Mouse (Mus musculus) brain, embryonic 14.5 days (tissue): ENCODE measurements around the gene Chil4.
"Not testable (repeated sequence)": the region's sequence is repeated elsewhere in the genome, so short reads cannot be mapped to it uniquely, and the experiment has no call there.

ENCODE experiments used
- CTCF ChIP-seq: fragments of 200-500 bp; IDR thresholded peaks from 2 replicates; pipeline ENCODE4 v1.5.1; 2012; ENCODE audit warnings: inconsistent platforms, mild to moderate bottlenecking, moderate library complexity, borderline replicate concordance; ENCODE audit not compliant: insufficient read depth, insufficient read length; ENCODE audit errors: extremely low read depth
- POLR2A ChIP-seq: fragments of 200-500 bp; IDR thresholded peaks from 2 replicates; pipeline ENCODE4 v1.6.1; 2012; ENCODE audit warnings: mild to moderate bottlenecking, inconsistent platforms, borderline replicate concordance; ENCODE audit not compliant: poor library complexity, insufficient read depth, insufficient read length, severe bottlenecking; ENCODE audit errors: extremely low read depth

DNA sequence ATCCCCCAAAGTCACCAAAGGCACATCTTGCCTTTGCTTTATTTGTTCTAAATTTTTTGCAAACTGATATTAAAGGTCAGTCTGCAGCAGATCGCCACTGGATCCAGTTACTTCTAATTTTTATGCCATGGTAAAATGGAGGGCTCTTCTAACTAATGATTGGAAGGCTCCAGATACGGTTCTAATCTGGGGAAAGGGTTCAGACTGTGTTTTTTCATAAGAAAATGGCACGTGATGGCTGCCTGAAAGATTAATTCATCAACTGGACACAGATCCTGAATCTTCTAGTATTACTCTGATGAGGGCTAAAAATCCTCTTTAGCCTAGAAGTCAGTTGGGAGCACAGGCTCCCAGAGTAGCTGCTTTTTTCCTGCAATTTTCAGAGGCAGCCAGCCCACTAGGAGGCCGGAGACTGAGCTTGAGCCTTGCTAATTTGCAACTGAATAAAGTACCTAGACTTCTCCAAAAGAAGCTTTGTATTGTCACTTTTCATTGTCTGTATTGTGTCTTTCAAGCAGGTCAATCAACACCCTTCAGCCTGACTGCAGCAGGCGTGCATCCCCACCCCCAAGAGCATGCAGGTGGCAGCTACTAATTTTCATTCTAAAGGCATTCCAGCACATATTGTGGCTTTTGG is 31.6 kb upstream of the Chil4 start:
- TF ChIP-seq POLR2A, CTCF: not testable (repeated sequence)
